Mouse (Mus musculus): ENCODE results near the gene Ppib. TPM values are rescaled to one million over a fixed set of nuclear protein-coding genes. Genes with fewer than 3 reads are reported as not detected.

The Ppib gene
- polyA plus RNA-seq, 1 experiment: 154 TPM

GRCm38 (mm10) chr9:66109574-66109973, 49.6 kb downstream of the Ppib start:
- no peak overlapping the region for H3K4me3 ChIP-seq (ENCODE audit: control insufficient read depth, insufficient read depth, low read length)
- H3K36me3 ChIP-seq (ENCODE audit: control insufficient read depth, insufficient read depth, low read length): peaks cover 33% of the 10 kb centered on the region
- DNase-seq: no peak
- TF ChIP-seq CTCF (IDR thresholded peaks at IDR 0.05; ENCODE audit: borderline replicate concordance, control insufficient read depth, extremely low read depth, insufficient read depth, low read length, poor library complexity) (no peak), POLR2A (IDR thresholded peaks at IDR 0.05; ENCODE audit: control insufficient read depth, extremely low read depth, insufficient read depth, low read length, poor library complexity) (no peak)
- H3K27ac ChIP-seq (ENCODE audit: control insufficient read depth, insufficient read depth, low read length): no peak overlapping the region
- WGBS: 96% methylated on average over 1 of the region's 1 CpGs
- H3K27me3 ChIP-seq (ENCODE audit: control insufficient read depth, insufficient read depth, low read length): no peaks in the 10 kb centered on the region
- peaks cover 5% of the 10 kb centered on the region for H3K4me1 ChIP-seq (replicated peaks; ENCODE audit: control insufficient read depth, insufficient read depth, low read length)

- 42% methylated on average over 8 of the region's 8 CpGs for WGBS
- Histone ChIP-seq H3K4me3 (ENCODE audit: control insufficient read depth, insufficient read depth, low read length) (no peak overlapping the region), H3K36me3 (ENCODE audit: control insufficient read depth, insufficient read depth, low read length) (peaks cover 27% of the 10 kb centered on the region), H3K4me1 (replicated peaks; ENCODE audit: control insufficient read depth, insufficient read depth, low read length) (peaks cover 5% of the 10 kb centered on the region), H3K27me3 (ENCODE audit: control insufficient read depth, insufficient read depth, low read length) (no peaks in the 10 kb centered on the region), H3K27ac (ENCODE audit: control insufficient read depth, insufficient read depth, low read length) (no peak overlapping the region)
- TF ChIP-seq POLR2A (IDR thresholded peaks at IDR 0.05; ENCODE audit: control insufficient read depth, extremely low read depth, insufficient read depth, low read length, poor library complexity): no peak
- no peak for TF ChIP-seq CTCF (IDR thresholded peaks at IDR 0.05; ENCODE audit: borderline replicate concordance, control insufficient read depth, extremely low read depth, insufficient read depth, low read length, poor library complexity)
- no peak for DNase-seq
These were observed 50.1 kb downstream of the Ppib start for GRCm38 (mm10) chr9:66110126-66110525.

- peaks cover 5% of the 10 kb centered on the region for H3K4me1 ChIP-seq (replicated peaks; ENCODE audit: control insufficient read depth, insufficient read depth, low read length)
- 84% methylated on average over 8 of the region's 8 CpGs for WGBS
- H3K4me3 ChIP-seq (ENCODE audit: control insufficient read depth, insufficient read depth, low read length): no peak overlapping the region
- no peak overlapping the region for H3K27ac ChIP-seq (ENCODE audit: control insufficient read depth, insufficient read depth, low read length)
- no peak for DNase-seq
- peaks cover 22% of the 10 kb centered on the region for H3K36me3 ChIP-seq (ENCODE audit: control insufficient read depth, insufficient read depth, low read length)
- no peaks in the 10 kb centered on the region for H3K27me3 ChIP-seq (ENCODE audit: control insufficient read depth, insufficient read depth, low read length)
- TF ChIP-seq POLR2A (IDR thresholded peaks at IDR 0.05; ENCODE audit: control insufficient read depth, extremely low read depth, insufficient read depth, low read length, poor library complexity) (no peak), CTCF (IDR thresholded peaks at IDR 0.05; ENCODE audit: borderline replicate concordance, control insufficient read depth, extremely low read depth, insufficient read depth, low read length, poor library complexity) (no peak)
These were observed 50.8 kb downstream of the Ppib start for GRCm38 (mm10) chr9:66110611-66111379.

GRCm38 (mm10) chr9:66114341-66114740, 54.3 kb downstream of the Ppib start:
- peaks cover 8% of the 10 kb centered on the region for H3K4me1 ChIP-seq (replicated peaks; ENCODE audit: control insufficient read depth, insufficient read depth, low read length)
- H3K27ac ChIP-seq (ENCODE audit: control insufficient read depth, insufficient read depth, low read length): no peak overlapping the region
- DNase-seq: no peak
- WGBS: 71% methylated on average over 3 of the region's 3 CpGs
- TF ChIP-seq POLR2A (IDR thresholded peaks at IDR 0.05; ENCODE audit: control insufficient read depth, extremely low read depth, insufficient read depth, low read length, poor library complexity): no peak
- no peak for TF ChIP-seq CTCF (IDR thresholded peaks at IDR 0.05; ENCODE audit: borderline replicate concordance, control insufficient read depth, extremely low read depth, insufficient read depth, low read length, poor library complexity)
- no peaks in the 10 kb centered on the region for H3K27me3 ChIP-seq (ENCODE audit: control insufficient read depth, insufficient read depth, low read length)
- H3K4me3 ChIP-seq (ENCODE audit: control insufficient read depth, insufficient read depth, low read length): no peak overlapping the region
- peaks cover 6% of the 10 kb centered on the region; the same call in 1 of the 2 replicates for H3K36me3 ChIP-seq (ENCODE audit: control insufficient read depth, insufficient read depth, low read length)

Other genes starting within 250 kb of the Ppib start
- gene Zfp609, start 232.7 kb upstream of the Ppib start, polyA plus RNA-seq (2012; rRNA removed): 8.0 and 10.8 TPM in 2 replicates
- gene Pclaf, start 170.0 kb upstream of the Ppib start, polyA plus RNA-seq (2012; rRNA removed): 51.8 and 73.5 TPM in 2 replicates
- gene Trip4, start 151.4 kb upstream of the Ppib start, polyA plus RNA-seq (2012; rRNA removed): 10.8 and 12.6 TPM in 2 replicates
- gene Csnk1g1, start 151.3 kb upstream of the Ppib start, polyA plus RNA-seq (2012; rRNA removed): 12.4 and 12.9 TPM in 2 replicates
- 5.8 and 9.2 TPM in 2 replicates for gene Snx22, start 9.5 kb downstream of the Ppib start, polyA plus RNA-seq (2012; rRNA removed)
- 55.3 and 59.1 TPM in 2 replicates for gene Snx1, start 66.4 kb downstream of the Ppib start, polyA plus RNA-seq (2012; rRNA removed)
- 16.4 and 16.9 TPM in 2 replicates for gene Ciao2a, start 66.4 kb downstream of the Ppib start, polyA plus RNA-seq (2012; rRNA removed)
- gene Dapk2, start 98.0 kb downstream of the Ppib start, polyA plus RNA-seq (2012; rRNA removed): 3.4 and 5.1 TPM in 2 replicates

All from thymus, adult 2 months (tissue).